Mouse (Mus musculus): ENCODE results near the gene L3mbtl4. TPM values are rescaled to one million over a fixed set of nuclear protein-coding genes. Genes with fewer than 3 reads are reported as not detected.

The L3mbtl4 gene
- total and polyA plus RNA-seq, 3 experiments: not detected

GRCm38 (mm10) chr17:68371101-68371500 lies 97.5 kb downstream of the L3mbtl4 start:
- Histone ChIP-seq H3K4me1 (ENCODE audit: control insufficient read depth in 1 of 2, insufficient read depth in 2 of 2) (no peaks in the 10 kb centered on the region), H3K9me3 (replicated peaks; ENCODE audit: low read length) (peaks cover 23% of the 10 kb centered on the region), H3K27me3 (replicated peaks) (no peaks in the 10 kb centered on the region), H3K27ac (ENCODE audit: insufficient read depth, low read depth) (no peak overlapping the region), H3K4me3 (replicated peaks in 1 of 3; ENCODE audit: low read depth in 2 of 3, low read length in 2 of 3, poor library complexity in 1 of 3) (no peak overlapping the region), H3K4me2 (ENCODE audit: insufficient read depth, low read depth, poor library complexity, severe bottlenecking) (no peak overlapping the region), H3K9ac (ENCODE audit: insufficient read depth, low read depth) (no peak overlapping the region), H3K36me3 (replicated peaks in 1 of 2; ENCODE audit: control insufficient read depth in 1 of 2, insufficient read depth in 1 of 2, low read length in 1 of 2) (no peaks in the 10 kb centered on the region), H3K79me2 (replicated peaks; ENCODE audit: control insufficient read depth, extremely low read depth, insufficient read depth, poor library complexity, severe bottlenecking) (no peaks in the 10 kb centered on the region)
- dilution Hi-C loops (cut with MboI; ENCODE audit: extremely low pct_ligation_motif_present, extremely low pct_unique_long_range_greater_than_20kb, low sequenced_read_pairs): no loop called here
- DNase-seq (ENCODE audit: extremely low read depth): no peak
- TF ChIP-seq MEF2A (IDR thresholded peaks at IDR 0.05; ENCODE audit: borderline replicate concordance, low read depth, low read length): no peak
- TF ChIP-seq ELF1 (IDR thresholded peaks at IDR 0.05; ENCODE audit: low read depth, low read length): no peak
- TF ChIP-seq EP300 (IDR thresholded peaks at IDR 0.05; ENCODE audit: low read length): no peak
- no peak for TF ChIP-seq PAX5 (IDR thresholded peaks at IDR 0.05; ENCODE audit: low read length)
- TF ChIP-seq RAD21 (IDR thresholded peaks at IDR 0.05; ENCODE audit: low read depth, low read length): no peak
- no peak for TF ChIP-seq NRF1 (IDR thresholded peaks at IDR 0.05; ENCODE audit: low read depth, low read length)
- no peak for TF ChIP-seq CHD1 (IDR thresholded peaks at IDR 0.05; ENCODE audit: low read depth, low read length)
- TF ChIP-seq ZNF384 (IDR thresholded peaks at IDR 0.05; ENCODE audit: low read depth, low read length): no peak
- no peak for TF ChIP-seq KAT2A (IDR thresholded peaks at IDR 0.05; ENCODE audit: insufficient replicate concordance, low read length)
- no peak for TF ChIP-seq ZKSCAN1 (IDR thresholded peaks at IDR 0.05; ENCODE audit: borderline replicate concordance, low read depth, low read length)
- no peak for TF ChIP-seq UBTF (IDR thresholded peaks at IDR 0.05; ENCODE audit: low read depth, low read length)
- TF ChIP-seq NELFE (IDR thresholded peaks at IDR 0.05; ENCODE audit: low read depth, low read length): no peak
- TF ChIP-seq MYC (IDR thresholded peaks at IDR 0.05; ENCODE audit: low read depth, low read length): no peak
- no peak for TF ChIP-seq MAZ (IDR thresholded peaks at IDR 0.05; ENCODE audit: low read depth, low read length)
- no peak for TF ChIP-seq SMC3 (IDR thresholded peaks at IDR 0.05; ENCODE audit: low read depth, low read length)
- in situ Hi-C loops (cut with MboI; ENCODE audit: low pct_ligation_motif_present, low pct_unique_long_range_greater_than_20kb, low sequenced_read_pairs): no loop called here

- Histone ChIP-seq H3K27me3 (replicated peaks) (no peaks in the 10 kb centered on the region), H3K4me3 (replicated peaks in 1 of 3; ENCODE audit: low read depth in 2 of 3, low read length in 2 of 3, poor library complexity in 1 of 3) (no peak overlapping the region), H3K36me3 (replicated peaks in 1 of 2; ENCODE audit: control insufficient read depth in 1 of 2, insufficient read depth in 1 of 2, low read length in 1 of 2) (no peaks in the 10 kb centered on the region), H3K9me3 (replicated peaks; ENCODE audit: low read length) (peaks cover 54% of the 10 kb centered on the region), H3K27ac (ENCODE audit: insufficient read depth, low read depth) (no peak overlapping the region), H3K79me2 (replicated peaks; ENCODE audit: control insufficient read depth, extremely low read depth, insufficient read depth, poor library complexity, severe bottlenecking) (no peaks in the 10 kb centered on the region), H3K9ac (ENCODE audit: insufficient read depth, low read depth) (no peak overlapping the region), H3K4me1 (ENCODE audit: control insufficient read depth in 1 of 2, insufficient read depth in 2 of 2) (no peaks in the 10 kb centered on the region), H3K4me2 (ENCODE audit: insufficient read depth, low read depth, poor library complexity, severe bottlenecking) (no peak overlapping the region)
- DNase-seq (ENCODE audit: extremely low read depth): no peak
- TF ChIP-seq MXI1 (IDR thresholded peaks at IDR 0.05; ENCODE audit: low read depth, low read length) (no peak), HCFC1 (IDR thresholded peaks at IDR 0.05; ENCODE audit: low read depth, low read length) (no peak), ZMIZ1 (IDR thresholded peaks at IDR 0.05; ENCODE audit: low read depth, low read length) (no peak), PAX5 (IDR thresholded peaks at IDR 0.05; ENCODE audit: low read length) (no peak), TBP (conservative IDR thresholded peaks at IDR 0.05; ENCODE audit: low read depth, low read length) (no peak), MEF2A (IDR thresholded peaks at IDR 0.05; ENCODE audit: borderline replicate concordance, low read depth, low read length) (no peak), IRF4 (IDR thresholded peaks at IDR 0.05; ENCODE audit: low read depth, low read length) (no peak), UBTF (IDR thresholded peaks at IDR 0.05; ENCODE audit: low read depth, low read length) (no peak), RAD21 (IDR thresholded peaks at IDR 0.05; ENCODE audit: low read depth, low read length) (no peak), MAZ (IDR thresholded peaks at IDR 0.05; ENCODE audit: low read depth, low read length) (no peak), USF1 (IDR thresholded peaks at IDR 0.05; ENCODE audit: low read depth, low read length) (no peak), ELF1 (IDR thresholded peaks at IDR 0.05; ENCODE audit: low read depth, low read length) (no peak), NRF1 (IDR thresholded peaks at IDR 0.05; ENCODE audit: low read depth, low read length) (no peak), GABPA (IDR thresholded peaks at IDR 0.05; ENCODE audit: insufficient replicate concordance, low read depth, low read length) (no peak), CHD2 (IDR thresholded peaks at IDR 0.05; ENCODE audit: low read length) (no peak)
- in situ Hi-C loops (cut with MboI; ENCODE audit: low pct_ligation_motif_present, low pct_unique_long_range_greater_than_20kb, low sequenced_read_pairs) (no loop called here), dilution Hi-C loops (cut with MboI; ENCODE audit: extremely low pct_ligation_motif_present, extremely low pct_unique_long_range_greater_than_20kb, low sequenced_read_pairs) (no loop called here)
These were observed 114.9 kb downstream of the L3mbtl4 start for GRCm38 (mm10) chr17:68388481-68388880.
